Mouse (Mus musculus) megakaryocyte progenitor cell, adult 5-6 weeks (primary cell): ENCODE measurements around the gene Pcsk7. TPM values are rescaled to one million over a fixed set of nuclear protein-coding genes. Genes with fewer than 3 reads are reported as not detected.

Experiments used
- ATAC-seq: replicated peaks from 2 replicates; pipeline ENCODE4 v1.8.0; 2016; ENCODE audit warnings: mild to moderate bottlenecking, moderate TSS enrichment, inconsistent platforms; ENCODE audit not compliant: poor library complexity
- total RNA-seq, 2 experiments: library from RNA; stranded (forward) in 1 of 2; stranded (reverse) in 1 of 2; fragments of 157-497, 149-512 nt in 1 of 2; fragments of 200-1000 nt in 1 of 2; gene quantifications; 2 replicates each; pipeline versions ENCODE4 v1.2.3 to v1.2.4; 2015 to 2017

The Pcsk7 gene
- total RNA-seq, 2 experiments from 2014 or later = 9.6 to 14.4 TPM

- ATAC-seq = peak; percentile 64
These were observed 53.4 kb downstream of the Pcsk7 start for GRCm38 (mm10) chr9:45959661-45960060.

DNA sequence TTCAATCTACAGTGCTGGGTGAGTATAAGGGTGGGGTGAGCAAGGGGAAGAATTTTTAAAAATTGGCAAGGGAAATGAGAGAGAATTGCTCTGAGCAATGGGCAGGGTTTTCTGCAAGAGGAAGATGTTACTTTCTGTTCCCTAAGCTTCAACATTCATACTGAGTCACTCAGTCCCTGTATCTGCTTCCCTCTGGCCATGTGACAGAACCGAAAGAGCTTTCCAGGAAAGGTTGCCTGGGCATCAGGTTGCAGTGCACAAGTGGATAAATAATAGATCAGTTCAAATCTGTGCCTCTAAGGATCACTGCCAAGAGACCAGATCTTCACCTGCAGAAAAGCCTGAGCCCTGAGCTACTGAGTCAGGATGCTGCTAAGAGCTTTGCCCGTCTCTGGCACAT, 55.6 kb downstream of the Pcsk7 start:
- ATAC-seq = peak; percentile 70

DNA sequence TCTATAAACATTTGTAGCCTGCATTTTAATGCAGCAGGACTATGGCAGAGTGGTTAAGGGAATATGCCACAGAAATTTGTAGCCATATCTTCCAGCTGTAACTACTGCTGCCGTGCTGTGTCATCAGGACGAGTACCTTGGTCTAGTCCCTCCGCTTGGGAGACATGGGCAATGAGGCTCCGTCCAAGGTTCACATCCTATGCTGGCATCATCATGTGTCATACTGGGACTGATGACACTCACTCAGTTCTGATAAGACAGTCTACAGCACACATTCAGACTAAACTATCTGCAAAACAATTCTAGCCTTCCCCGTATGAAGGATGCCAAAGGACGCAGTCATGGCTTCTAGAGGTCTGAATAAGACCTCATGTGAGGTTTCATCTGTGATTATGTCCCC, 57.3 kb downstream of the Pcsk7 start:
- no peak for ATAC-seq

DNA sequence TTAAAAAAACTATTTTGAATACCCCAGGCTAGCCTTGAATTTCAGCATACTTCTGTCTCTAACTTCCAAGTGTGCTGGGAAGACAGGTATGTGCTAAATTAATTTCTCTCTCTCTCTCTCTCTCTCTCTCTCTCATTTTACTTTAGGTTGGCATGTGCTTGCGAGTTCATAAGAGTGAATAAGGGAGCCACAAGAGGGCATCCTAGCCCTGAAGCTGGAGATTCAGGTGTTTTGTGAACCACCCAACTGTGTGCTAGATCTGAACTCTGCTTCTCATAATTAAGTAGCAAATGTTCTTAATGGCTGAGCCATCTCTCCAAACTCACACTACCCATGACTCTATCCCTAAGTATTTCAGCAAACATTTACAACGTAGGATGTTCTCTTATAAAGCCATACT, 70.6 kb downstream of the Pcsk7 start:
- 0 out of 2 replicates have a peak, but pooled peaks have one; percentile 31 for ATAC-seq

Other genes starting within 250 kb of the Pcsk7 start
- gene Cep164, start 77.8 kb upstream of the Pcsk7 start, total RNA-seq (2015) = 9.7 and 15.5 TPM in 2 replicates
- 16.2 and 19.8 TPM in 2 replicates for gene Cep164, start 77.8 kb upstream of the Pcsk7 start, total RNA-seq (2017)
- gene Bace1, start 67.9 kb upstream of the Pcsk7 start, total RNA-seq (2015) = 29.5 and 31.0 TPM in 2 replicates
- gene Bace1, start 67.9 kb upstream of the Pcsk7 start, total RNA-seq (2017) = 33.4 and 44.1 TPM in 2 replicates
- 20.3 and 21.2 TPM in 2 replicates for gene Rnf214, start 414 bp downstream of the Pcsk7 start, total RNA-seq (2015)
- gene Rnf214, start 414 bp downstream of the Pcsk7 start, total RNA-seq (2017) = 26.5 and 27.4 TPM in 2 replicates
- gene Tagln, start 29.6 kb downstream of the Pcsk7 start, total RNA-seq (2015) = 0.10 TPM in 2 replicates
- not detected in 2 replicates for gene Tagln, start 29.6 kb downstream of the Pcsk7 start, total RNA-seq (2017)
- 29.4 and 32.7 TPM in 2 replicates for gene Sidt2, start 48.8 kb downstream of the Pcsk7 start, total RNA-seq (2015)
- gene Sidt2, start 48.8 kb downstream of the Pcsk7 start, total RNA-seq (2017) = 15.3 and 21.9 TPM in 2 replicates
- gene Pafah1b2, start 106.2 kb downstream of the Pcsk7 start, total RNA-seq (2015) = 50.8 and 60.9 TPM in 2 replicates
- 111 and 112 TPM in 2 replicates for gene Pafah1b2, start 106.2 kb downstream of the Pcsk7 start, total RNA-seq (2017)
- gene Sik3, start 106.3 kb downstream of the Pcsk7 start, total RNA-seq (2015) = 24.3 and 26.8 TPM in 2 replicates
- 13.3 and 15.2 TPM in 2 replicates for gene Sik3, start 106.3 kb downstream of the Pcsk7 start, total RNA-seq (2017)